Mouse (Mus musculus) lung, adult 2 months (tissue): ENCODE measurements around the gene Eps15.

ENCODE experiments used
- CTCF ChIP-seq: fragments of 200-500 bp; IDR thresholded peaks from 2 replicates; pipeline ENCODE4 v1.5.1; 2011; ENCODE audit warnings: mild to moderate bottlenecking, low read length, control low read depth; ENCODE audit not compliant: insufficient read depth
- POLR2A ChIP-seq: fragments of 200-500 bp; IDR thresholded peaks from 2 replicates; pipeline ENCODE4 v1.6.1; 2011; ENCODE audit warnings: low read depth, mild to moderate bottlenecking, control low read depth, low read length, borderline replicate concordance; ENCODE audit errors: extremely low read depth

GRCm38 (mm10) chr4:109257639-109258038 is 22.4 kb upstream of the Eps15 start:
- TF ChIP-seq POLR2A (no peak), CTCF (no peak)
